Mouse (Mus musculus): Measurements from ENCODE around the gene Nfyb. TPM values are rescaled to one million over a fixed set of nuclear protein-coding genes. Genes with fewer than 3 reads are reported as not detected.

Nfyb gene
- total RNA-seq (2012; rRNA removed) (26.6 and 27.2 TPM in 2 replicates), total RNA-seq (2014; rRNA removed) (39.6 and 45.4 TPM in 2 replicates), polyA plus RNA-seq (2012; ENCODE audit: insufficient read length, low read depth) (24.0 and 25.0 TPM in 2 replicates)

DNA sequence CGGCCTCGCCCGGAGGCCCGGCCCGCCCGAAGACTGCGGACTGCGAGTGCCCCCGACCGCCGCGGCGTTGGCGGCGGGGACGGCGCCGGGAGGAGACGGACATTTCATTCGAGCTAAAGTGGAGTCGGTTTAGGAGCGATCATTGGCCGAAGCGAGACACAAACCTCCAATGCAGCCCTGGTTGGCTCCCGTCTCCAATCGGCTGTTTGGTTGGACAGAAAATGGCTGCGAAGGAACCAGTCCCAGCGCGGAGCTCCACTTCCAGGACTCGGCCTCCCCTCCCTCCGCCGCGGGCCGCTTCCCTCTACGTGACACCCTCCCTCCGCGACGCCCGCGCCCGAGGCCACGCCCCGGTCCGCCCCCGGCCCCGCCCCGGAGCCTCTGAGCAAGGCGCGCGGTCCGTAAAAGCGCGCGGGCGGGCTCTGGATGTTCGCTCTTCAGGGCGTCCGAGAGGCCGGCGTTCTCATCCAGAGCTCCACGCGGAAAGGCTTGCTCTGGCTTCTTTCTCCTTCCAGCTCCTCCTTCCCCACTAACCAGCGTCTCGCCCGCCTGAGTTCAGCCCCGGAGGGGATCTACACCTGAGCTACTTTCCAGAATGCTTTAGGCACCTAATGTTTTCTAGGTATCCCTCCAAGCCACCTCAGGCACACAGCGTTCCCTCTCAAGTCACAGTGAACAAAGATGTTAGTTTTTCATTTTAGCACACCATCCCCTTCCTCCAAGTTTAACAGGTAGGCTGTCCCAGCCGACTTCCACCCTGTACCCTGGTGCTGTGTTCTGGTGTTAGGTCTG, at the start of gene Nfyb:
Nfyb (minus strand) TSS at position 305 of the 792 bp plus-strand sequence.
- H3K36me3 ChIP-seq (replicated peaks in 1 of 2; ENCODE audit: control insufficient read depth in 1 of 2, insufficient read depth in 1 of 2, low read length in 1 of 2) = peaks cover 19 to 25% of the 10 kb centered on the region in 2 experiments
- H3K9me3 ChIP-seq (replicated peaks; ENCODE audit: low read length) = no peaks in the 10 kb centered on the region
- H3K4me2 ChIP-seq (ENCODE audit: insufficient read depth, low read depth, poor library complexity, severe bottlenecking) = peak within 1 kb of the TSS; percentile 87
- in situ Hi-C loops (cut with MboI; ENCODE audit: low pct_ligation_motif_present, low pct_unique_long_range_greater_than_20kb, low sequenced_read_pairs) = no loop called here
- peak within 1 kb of the TSS; percentile 80 to 94 (median 87) for H3K4me3 ChIP-seq (replicated peaks in 1 of 3; ENCODE audit: low read depth in 2 of 3, low read length in 2 of 3, poor library complexity in 1 of 3)
- H3K9ac ChIP-seq (ENCODE audit: insufficient read depth, low read depth) = peak within 1 kb of the TSS; percentile 99
- H3K79me2 ChIP-seq (replicated peaks; ENCODE audit: control insufficient read depth, extremely low read depth, insufficient read depth, poor library complexity, severe bottlenecking) = peaks cover 36% of the 10 kb centered on the region
- dilution Hi-C loops (cut with MboI; ENCODE audit: extremely low pct_ligation_motif_present, extremely low pct_unique_long_range_greater_than_20kb, low sequenced_read_pairs) = no loop called here
- peak within 1 kb of the TSS; percentile 91 for H3K27ac ChIP-seq (ENCODE audit: insufficient read depth, low read depth)
- peaks cover 13 to 42% of the 10 kb centered on the region in 2 experiments for H3K4me1 ChIP-seq (ENCODE audit: control insufficient read depth in 1 of 2, insufficient read depth in 2 of 2)
- no peaks in the 10 kb centered on the region for H3K27me3 ChIP-seq (replicated peaks)
- DNase-seq (ENCODE audit: extremely low read depth) = peak; percentile 94
- TF ChIP-seq JUND (conservative IDR thresholded peaks at IDR 0.05; ENCODE audit: low read depth, low read length) (no peak), SIN3A (IDR thresholded peaks at IDR 0.05; ENCODE audit: low read length) (no peak), HCFC1 (IDR thresholded peaks at IDR 0.05; ENCODE audit: low read depth, low read length) (peak; percentile 69), NELFE (IDR thresholded peaks at IDR 0.05; ENCODE audit: low read depth, low read length) (peak; percentile 70; the same call in 1 of the 2 replicates), NRF1 (IDR thresholded peaks at IDR 0.05; ENCODE audit: low read depth, low read length) (0 out of 2 replicates have a peak, but pooled peaks have one; percentile 35), MXI1 (IDR thresholded peaks at IDR 0.05; ENCODE audit: low read depth, low read length) (peak; percentile 50; the same call in 1 of the 2 replicates), EP300 (IDR thresholded peaks at IDR 0.05; ENCODE audit: low read length) (no peak), ETS1 (conservative IDR thresholded peaks at IDR 0.05; ENCODE audit: low read depth, low read length) (no peak), ZKSCAN1 (IDR thresholded peaks at IDR 0.05; ENCODE audit: borderline replicate concordance, low read depth, low read length) (no peak), UBTF (IDR thresholded peaks at IDR 0.05; ENCODE audit: low read depth, low read length) (peak; percentile 74; the same call in 1 of the 2 replicates), TBP (conservative IDR thresholded peaks at IDR 0.05; ENCODE audit: low read depth, low read length) (peak; percentile 66; the same call in 1 of the 2 replicates), PAX5 (IDR thresholded peaks at IDR 0.05; ENCODE audit: low read length) (no peak), MEF2A (IDR thresholded peaks at IDR 0.05; ENCODE audit: borderline replicate concordance, low read depth, low read length) (peak; percentile 63; the same call in 1 of the 2 replicates), ZMIZ1 (IDR thresholded peaks at IDR 0.05; ENCODE audit: low read depth, low read length) (peak; percentile 59; the same call in 1 of the 2 replicates), ZNF384 (IDR thresholded peaks at IDR 0.05; ENCODE audit: low read depth, low read length) (no peak), POLR2AphosphoS2 (IDR thresholded peaks at IDR 0.05; ENCODE audit: low read depth, low read length) (peak; percentile 56; the same call in 1 of the 2 replicates), TCF12 (IDR thresholded peaks at IDR 0.05; ENCODE audit: low read depth, low read length) (peak; percentile 77), ELF1 (IDR thresholded peaks at IDR 0.05; ENCODE audit: low read depth, low read length) (peak; percentile 62; the same call in 1 of the 2 replicates), SMC3 (IDR thresholded peaks at IDR 0.05; ENCODE audit: low read depth, low read length) (no peak), MAFK (IDR thresholded peaks at IDR 0.05; ENCODE audit: insufficient replicate concordance, low read length) (no peak), ZC3H11A (IDR thresholded peaks at IDR 0.05; ENCODE audit: low read depth, low read length) (no peak), E2F4 (IDR thresholded peaks at IDR 0.05; ENCODE audit: insufficient replicate concordance, low read depth, low read length) (0 out of 2 replicates have a peak, but pooled peaks have one; percentile 41), MAZ (IDR thresholded peaks at IDR 0.05; ENCODE audit: low read depth, low read length) (0 out of 2 replicates have a peak, but pooled peaks have one; percentile 35), CHD2 (IDR thresholded peaks at IDR 0.05; ENCODE audit: low read length) (0 out of 2 replicates have a peak, but pooled peaks have one; percentile 23), CTCF (conservative IDR thresholded peaks at IDR 0.05 in 1 of 2, IDR thresholded peaks at IDR 0.05 in 1 of 2; ENCODE audit: low read depth in 2 of 2, low read length in 2 of 2) (no peak), RAD21 (IDR thresholded peaks at IDR 0.05; ENCODE audit: low read depth, low read length) (no peak), MYC (IDR thresholded peaks at IDR 0.05; ENCODE audit: low read depth, low read length) (no peak), MAX (IDR thresholded peaks at IDR 0.05; ENCODE audit: low read length) (no peak), GABPA (IDR thresholded peaks at IDR 0.05; ENCODE audit: insufficient replicate concordance, low read depth, low read length) (no peak), USF2 (conservative IDR thresholded peaks at IDR 0.05; ENCODE audit: low read depth, low read length) (no peak), POLR2A (IDR thresholded peaks at IDR 0.05; ENCODE audit: low read depth, low read length) (peak; percentile 96), KAT2A (IDR thresholded peaks at IDR 0.05; ENCODE audit: insufficient replicate concordance, low read length) (no peak), IRF4 (IDR thresholded peaks at IDR 0.05; ENCODE audit: low read depth, low read length) (0 out of 2 replicates have a peak, but pooled peaks have one; percentile 29)

Measured in CH12.LX (cell line).